Mouse (Mus musculus): ENCODE measurements around the gene Zswim8. TPM values are rescaled to one million over a fixed set of nuclear protein-coding genes. Genes with fewer than 3 reads are reported as not detected.
A peak's percentile ranks its signal among the peaks of the same experiment; 100 is the strongest.

The Zswim8 gene
- polyA plus RNA-seq, 1 experiment: 105 TPM

DNA sequence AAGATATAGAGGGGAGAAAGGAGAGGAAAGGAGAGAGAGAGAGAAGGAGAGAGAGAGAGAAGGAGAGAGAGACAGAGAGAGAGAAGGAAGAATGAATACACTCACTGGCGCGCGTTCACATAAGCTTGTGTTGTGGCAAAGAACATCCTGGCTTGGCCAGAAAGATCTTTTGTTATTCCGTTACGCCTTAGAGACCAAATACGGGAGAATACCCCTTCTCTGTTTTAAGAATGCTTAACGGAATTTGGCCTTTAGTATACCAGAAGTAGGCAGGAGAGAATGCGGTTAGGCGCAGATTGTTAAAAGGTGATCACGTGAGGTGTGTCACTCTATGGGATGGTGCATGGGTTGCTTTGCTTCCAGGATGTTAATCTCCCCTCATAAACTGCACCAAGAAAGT lies 887 bp downstream of the Zswim8 start:
- peaks cover 1% of the 10 kb centered on the region; the same call in 1 of the 2 replicates for H3K4me1 ChIP-seq (ENCODE audit: control insufficient read depth, insufficient read depth, low read length)
- WGBS: 4% methylated on average over 10 of the region's 10 CpGs
- peak overlapping the region; percentile 79 for H3K4me3 ChIP-seq (replicated peaks; ENCODE audit: control insufficient read depth, low read depth, low read length)
- no peak for TF ChIP-seq POLR2A (IDR thresholded peaks at IDR 0.05; ENCODE audit: borderline replicate concordance, control insufficient read depth, low read depth, low read length)
- no peak for TF ChIP-seq CTCF (IDR thresholded peaks at IDR 0.05; ENCODE audit: control insufficient read depth, insufficient read depth, low read length)
- peak overlapping the region; percentile 25; the same call in 1 of the 2 replicates for H3K27ac ChIP-seq (ENCODE audit: control insufficient read depth, insufficient read depth, low read depth, low read length, poor library complexity)

DNA sequence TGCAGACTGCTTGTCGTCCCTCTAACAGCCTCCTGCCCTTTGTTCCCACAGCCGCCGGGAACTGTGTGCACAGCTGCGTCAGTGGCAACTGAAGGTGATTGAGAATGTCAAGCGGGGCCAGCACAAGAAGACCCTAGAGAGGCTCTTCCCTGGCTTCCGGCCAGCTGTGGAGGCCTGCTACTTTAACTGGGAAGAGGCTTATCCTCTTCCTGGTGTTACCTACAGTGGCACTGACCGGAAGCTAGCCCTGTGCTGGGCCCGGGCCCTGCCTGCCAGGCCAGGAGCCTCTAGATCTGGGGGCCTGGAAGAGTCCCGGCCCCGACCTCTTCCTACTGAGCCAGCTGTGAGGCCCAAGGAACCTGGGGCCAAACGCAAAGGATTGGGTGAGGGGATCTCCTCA lies 6.5 kb downstream of the Zswim8 start:
- Histone ChIP-seq H3K4me3 (replicated peaks; ENCODE audit: control insufficient read depth, low read depth, low read length) (no peak overlapping the region), H3K4me1 (ENCODE audit: control insufficient read depth, insufficient read depth, low read length) (no peaks in the 10 kb centered on the region; the same call in 1 of the 2 replicates), H3K27ac (ENCODE audit: control insufficient read depth, insufficient read depth, low read depth, low read length, poor library complexity) (no peak overlapping the region)
- TF ChIP-seq CTCF (IDR thresholded peaks at IDR 0.05; ENCODE audit: control insufficient read depth, insufficient read depth, low read length): no peak
- no peak for TF ChIP-seq POLR2A (IDR thresholded peaks at IDR 0.05; ENCODE audit: borderline replicate concordance, control insufficient read depth, low read depth, low read length)
- 92% methylated on average over 11 of the region's 11 CpGs for WGBS

DNA sequence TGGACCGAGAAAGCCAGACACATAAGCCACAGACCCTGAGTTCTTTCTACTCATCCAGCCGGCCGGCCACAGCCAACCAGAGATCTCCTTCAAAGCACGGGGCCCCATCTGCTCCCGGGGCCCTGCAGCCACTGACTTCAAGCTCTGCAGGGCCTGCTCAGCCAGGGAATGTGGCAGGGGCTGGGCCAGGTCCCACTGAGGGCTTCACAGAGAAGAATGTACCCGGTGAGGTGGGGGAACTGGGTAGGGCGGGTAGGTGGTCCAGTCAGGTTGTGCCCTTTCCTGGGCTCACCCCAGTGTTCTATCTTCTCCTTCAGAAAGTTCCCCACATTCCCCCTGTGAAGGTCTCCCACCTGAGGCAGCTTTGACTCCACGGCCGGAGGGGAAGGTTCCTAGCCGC lies 11.1 kb downstream of the Zswim8 start:
- TF ChIP-seq CTCF (IDR thresholded peaks at IDR 0.05; ENCODE audit: control insufficient read depth, insufficient read depth, low read length): no peak
- TF ChIP-seq POLR2A (IDR thresholded peaks at IDR 0.05; ENCODE audit: borderline replicate concordance, control insufficient read depth, low read depth, low read length): no peak
- no peak overlapping the region for H3K27ac ChIP-seq (ENCODE audit: control insufficient read depth, insufficient read depth, low read depth, low read length, poor library complexity)
- H3K4me1 ChIP-seq (ENCODE audit: control insufficient read depth, insufficient read depth, low read length): no peaks in the 10 kb centered on the region
- no peak overlapping the region for H3K4me3 ChIP-seq (replicated peaks; ENCODE audit: control insufficient read depth, low read depth, low read length)
- WGBS: 87% methylated on average over 10 of the region's 10 CpGs

DNA sequence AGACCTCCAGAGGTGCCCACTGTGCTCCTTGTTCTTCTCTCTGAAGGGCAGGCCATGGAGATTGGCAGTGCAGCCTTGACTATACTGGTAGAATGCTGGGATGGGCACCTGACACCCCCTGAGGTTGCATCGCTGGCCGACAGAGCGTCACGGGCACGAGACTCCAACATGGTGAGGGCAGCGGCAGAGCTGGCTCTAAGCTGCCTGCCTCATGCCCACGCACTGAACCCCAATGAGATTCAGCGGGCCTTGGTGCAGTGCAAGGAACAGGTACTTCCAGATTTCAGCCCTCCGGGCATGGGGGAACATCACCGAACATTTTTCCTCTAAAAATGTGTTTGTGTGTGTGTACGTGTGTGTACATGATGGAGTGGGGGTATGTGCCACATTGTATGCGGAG lies 12.4 kb downstream of the Zswim8 start:
- WGBS: 91% methylated on average over 12 of the region's 12 CpGs
- TF ChIP-seq CTCF (IDR thresholded peaks at IDR 0.05; ENCODE audit: control insufficient read depth, insufficient read depth, low read length) (no peak), POLR2A (IDR thresholded peaks at IDR 0.05; ENCODE audit: borderline replicate concordance, control insufficient read depth, low read depth, low read length) (no peak)
- H3K27ac ChIP-seq (ENCODE audit: control insufficient read depth, insufficient read depth, low read depth, low read length, poor library complexity): no peak overlapping the region
- H3K4me1 ChIP-seq (ENCODE audit: control insufficient read depth, insufficient read depth, low read length): no peaks in the 10 kb centered on the region
- H3K4me3 ChIP-seq (replicated peaks; ENCODE audit: control insufficient read depth, low read depth, low read length): no peak overlapping the region

DNA sequence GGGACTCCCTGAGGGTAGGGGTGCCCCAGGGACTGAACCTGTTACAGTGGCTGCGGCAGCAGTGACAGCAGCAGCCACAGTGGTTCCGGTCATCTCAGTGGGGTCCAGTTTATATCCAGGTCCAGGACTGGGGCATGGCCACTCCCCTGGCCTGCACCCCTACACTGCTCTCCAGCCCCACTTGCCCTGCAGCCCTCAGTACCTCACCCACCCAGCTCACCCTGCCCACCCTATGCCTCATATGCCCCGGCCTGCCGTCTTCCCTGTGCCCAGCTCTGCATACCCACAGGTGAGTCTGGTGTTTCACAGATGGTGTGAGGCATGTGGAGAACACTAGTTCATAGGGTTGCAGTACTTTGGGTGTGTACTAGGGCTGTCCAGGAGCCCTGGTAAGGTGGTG lies 14.0 kb downstream of the Zswim8 start:
- WGBS: 90% methylated on average over 4 of the region's 4 CpGs
- Histone ChIP-seq H3K27ac (ENCODE audit: control insufficient read depth, insufficient read depth, low read depth, low read length, poor library complexity) (no peak overlapping the region), H3K4me1 (ENCODE audit: control insufficient read depth, insufficient read depth, low read length) (no peaks in the 10 kb centered on the region), H3K4me3 (replicated peaks; ENCODE audit: control insufficient read depth, low read depth, low read length) (no peak overlapping the region)
- no peak for TF ChIP-seq CTCF (IDR thresholded peaks at IDR 0.05; ENCODE audit: control insufficient read depth, insufficient read depth, low read length)
- no peak for TF ChIP-seq POLR2A (IDR thresholded peaks at IDR 0.05; ENCODE audit: borderline replicate concordance, control insufficient read depth, low read depth, low read length)

DNA sequence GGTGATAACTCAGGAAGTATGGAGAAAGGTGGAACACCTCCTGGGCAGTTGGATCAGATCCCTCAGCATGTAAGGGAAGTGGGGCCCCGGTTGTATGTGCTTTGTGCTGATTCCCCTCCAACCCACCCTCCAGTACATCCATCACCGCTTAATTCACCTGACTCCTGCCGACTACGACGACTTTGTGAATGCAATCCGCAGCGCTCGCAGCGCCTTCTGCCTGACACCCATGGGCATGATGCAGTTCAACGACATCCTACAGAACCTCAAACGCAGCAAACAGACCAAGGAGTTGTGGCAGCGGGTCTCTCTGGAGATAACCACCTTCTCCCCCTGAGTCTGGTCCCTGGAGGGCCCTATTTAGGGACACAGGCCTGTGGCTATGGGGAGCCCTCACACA lies 15.7 kb downstream of the Zswim8 start:
- H3K27ac ChIP-seq (ENCODE audit: control insufficient read depth, insufficient read depth, low read depth, low read length, poor library complexity): no peak overlapping the region
- H3K4me3 ChIP-seq (replicated peaks; ENCODE audit: control insufficient read depth, low read depth, low read length): no peak overlapping the region
- H3K4me1 ChIP-seq (ENCODE audit: control insufficient read depth, insufficient read depth, low read length): no peaks in the 10 kb centered on the region
- no peak for TF ChIP-seq POLR2A (IDR thresholded peaks at IDR 0.05; ENCODE audit: borderline replicate concordance, control insufficient read depth, low read depth, low read length)
- no peak for TF ChIP-seq CTCF (IDR thresholded peaks at IDR 0.05; ENCODE audit: control insufficient read depth, insufficient read depth, low read length)
- 94% methylated on average over 12 of the region's 12 CpGs for WGBS

DNA sequence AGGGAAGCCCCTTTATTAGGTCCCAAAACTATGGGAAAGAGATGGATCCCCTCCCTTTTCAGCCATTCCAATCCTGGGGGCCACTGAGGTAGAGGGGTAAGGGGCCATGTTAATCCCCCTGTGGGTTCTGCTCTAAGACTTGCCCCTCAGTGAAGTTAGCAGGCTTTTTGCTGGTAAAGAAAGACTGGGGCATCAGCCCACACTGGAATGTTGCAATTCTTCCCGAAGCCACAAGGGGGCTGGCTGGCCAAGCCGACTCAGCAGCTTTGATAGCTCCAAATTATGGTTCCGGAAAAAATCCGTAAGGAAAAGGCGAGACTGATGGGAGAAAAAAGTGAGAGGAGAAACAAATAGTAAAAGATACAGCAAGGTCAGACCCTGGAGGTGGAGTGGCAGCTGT lies 16.7 kb downstream of the Zswim8 start:
- Histone ChIP-seq H3K4me3 (replicated peaks; ENCODE audit: control insufficient read depth, low read depth, low read length) (no peak overlapping the region), H3K4me1 (ENCODE audit: control insufficient read depth, insufficient read depth, low read length) (no peaks in the 10 kb centered on the region), H3K27ac (ENCODE audit: control insufficient read depth, insufficient read depth, low read depth, low read length, poor library complexity) (no peak overlapping the region)
- 33% methylated on average over 5 of the region's 5 CpGs for WGBS
- TF ChIP-seq CTCF (IDR thresholded peaks at IDR 0.05; ENCODE audit: control insufficient read depth, insufficient read depth, low read length) (peak; percentile 70), POLR2A (IDR thresholded peaks at IDR 0.05; ENCODE audit: borderline replicate concordance, control insufficient read depth, low read depth, low read length) (no peak)

DNA sequence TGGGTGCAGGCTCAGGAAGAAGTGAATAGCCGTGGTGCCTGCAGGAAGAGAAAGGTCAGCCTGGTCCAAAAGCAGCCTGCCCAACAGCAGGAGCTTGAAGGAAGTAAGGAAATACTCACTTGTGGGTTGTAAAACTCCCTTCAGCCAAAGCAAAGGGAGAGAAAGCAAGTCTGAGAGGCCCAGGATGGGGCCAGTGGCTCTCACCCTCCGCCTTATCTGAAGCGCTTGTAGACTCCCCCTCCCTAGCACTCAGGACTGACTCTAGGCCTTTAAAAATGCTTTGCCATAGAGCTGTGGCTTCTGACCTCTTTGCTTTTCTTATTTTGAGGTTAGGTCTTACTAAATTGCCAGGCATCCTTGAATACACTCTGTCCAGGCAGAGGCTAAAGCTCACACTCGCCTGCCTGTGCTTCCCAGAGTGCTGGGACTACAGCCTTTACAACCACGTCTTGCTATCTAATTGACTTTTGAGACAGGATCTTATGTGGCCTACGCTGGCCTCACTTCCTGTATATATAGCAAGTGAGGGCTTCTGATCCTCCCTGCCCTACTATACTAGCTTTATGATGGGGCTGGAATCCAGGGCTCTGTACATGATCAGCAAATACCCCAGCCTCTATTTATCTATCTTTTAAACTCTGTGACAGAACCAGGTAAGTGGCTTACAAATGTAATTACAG lies 18.4 kb downstream of the Zswim8 start:
- TF ChIP-seq CTCF (IDR thresholded peaks at IDR 0.05; ENCODE audit: control insufficient read depth, insufficient read depth, low read length) (no peak), POLR2A (IDR thresholded peaks at IDR 0.05; ENCODE audit: borderline replicate concordance, control insufficient read depth, low read depth, low read length) (no peak)
- Histone ChIP-seq H3K4me3 (replicated peaks; ENCODE audit: control insufficient read depth, low read depth, low read length) (no peak overlapping the region), H3K4me1 (ENCODE audit: control insufficient read depth, insufficient read depth, low read length) (no peaks in the 10 kb centered on the region; the same call in 1 of the 2 replicates), H3K27ac (ENCODE audit: control insufficient read depth, insufficient read depth, low read depth, low read length, poor library complexity) (no peak overlapping the region)
- WGBS: 71% methylated on average over 6 of the region's 6 CpGs
